Mouse (Mus musculus) right cerebral cortex, adult 2 months (tissue): ENCODE measurements around the gene Slc17a1.

Source experiments
- DNase-seq, 2 experiments: peaks; one replicate each; pipeline ENCODE4 v3.0.0; 2021 to 2022; ENCODE audit warnings: low spot score in 2 of 2

Gene Slc17a1

GRCm38 (mm10) chr13:23889011-23889605, 21.6 kb downstream of the Slc17a1 start:
- no peak for DNase-seq

DNA sequence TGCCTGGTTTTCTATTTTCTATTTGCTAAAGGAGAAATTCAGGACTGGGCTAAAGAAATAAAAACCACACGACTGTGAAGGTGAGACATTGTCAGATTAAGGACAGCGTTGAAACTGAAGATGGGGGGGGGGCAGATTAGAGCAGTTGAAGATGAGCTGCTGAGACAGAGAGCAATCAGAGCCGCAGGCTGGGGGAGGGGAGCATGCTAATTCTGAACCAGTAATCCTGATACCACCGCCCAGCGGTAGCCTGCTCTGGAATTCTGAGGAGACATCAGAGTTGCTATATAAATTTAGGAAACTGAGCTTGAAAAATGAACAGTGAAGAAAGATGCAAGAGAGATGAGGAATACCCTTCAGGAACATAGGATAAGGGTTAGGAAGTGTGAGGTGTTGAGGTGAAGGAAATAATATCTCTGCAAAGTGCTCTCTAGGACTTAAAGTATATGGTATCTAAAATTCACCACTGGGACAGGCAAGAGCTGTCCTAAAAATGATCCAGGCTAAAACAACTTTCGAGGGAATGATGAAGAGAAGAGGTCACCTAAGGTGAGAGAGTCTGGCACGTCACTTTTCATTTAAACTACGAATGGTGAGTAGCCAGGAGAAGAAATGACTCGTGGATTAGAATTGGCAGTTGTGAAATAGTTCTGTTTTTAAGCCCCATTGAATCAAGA, 25.2 kb downstream of the Slc17a1 start:
- DNase-seq = no peak

GRCm38 (mm10) chr13:23893269-23893593, 25.7 kb downstream of the Slc17a1 start:
- no peak for DNase-seq

GRCm38 (mm10) chr13:23898242-23898641, 30.7 kb downstream of the Slc17a1 start:
- peak in 1 of 2 experiments; percentile 5 for DNase-seq

DNA sequence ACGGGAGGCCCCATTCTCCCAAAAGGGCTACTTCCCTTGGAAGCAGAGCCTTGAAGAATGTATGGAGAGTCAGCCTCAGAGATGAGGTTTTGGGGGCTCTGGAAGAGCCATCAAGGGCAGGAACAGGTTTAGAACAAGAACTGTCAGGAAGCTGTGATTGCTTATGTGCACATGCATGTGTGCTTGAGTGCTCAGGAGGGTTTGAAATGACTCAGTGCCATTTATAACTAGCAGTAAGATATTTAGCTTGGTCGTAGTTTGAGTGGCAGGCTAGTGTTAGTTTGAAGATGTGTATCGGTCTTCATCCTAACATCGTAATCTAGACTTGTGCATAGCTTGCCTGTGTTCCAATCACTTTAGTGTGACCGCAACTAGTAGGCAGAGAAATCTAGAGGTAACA, 39.4 kb downstream of the Slc17a1 start:
- DNase-seq = no peak

DNA sequence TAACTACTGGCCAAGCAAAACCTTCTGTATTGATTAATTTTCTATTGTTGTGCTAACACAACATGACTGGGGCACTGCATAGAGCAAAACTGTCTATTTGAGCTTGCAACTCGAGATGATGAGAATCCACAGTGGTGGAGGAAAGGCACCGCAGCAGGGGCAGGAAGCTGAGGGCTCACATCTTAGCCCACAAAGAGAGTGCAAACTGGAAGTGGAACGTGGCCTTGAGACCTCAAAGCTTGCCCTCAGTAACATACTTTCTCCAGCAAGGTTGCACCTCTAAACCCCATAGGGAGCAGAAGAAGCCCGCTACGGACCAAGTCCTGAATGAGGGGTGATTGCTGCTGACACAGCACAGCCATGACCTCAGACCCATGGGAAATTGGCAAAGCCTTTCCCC, 42.6 kb downstream of the Slc17a1 start:
- DNase-seq = no peak

DNA sequence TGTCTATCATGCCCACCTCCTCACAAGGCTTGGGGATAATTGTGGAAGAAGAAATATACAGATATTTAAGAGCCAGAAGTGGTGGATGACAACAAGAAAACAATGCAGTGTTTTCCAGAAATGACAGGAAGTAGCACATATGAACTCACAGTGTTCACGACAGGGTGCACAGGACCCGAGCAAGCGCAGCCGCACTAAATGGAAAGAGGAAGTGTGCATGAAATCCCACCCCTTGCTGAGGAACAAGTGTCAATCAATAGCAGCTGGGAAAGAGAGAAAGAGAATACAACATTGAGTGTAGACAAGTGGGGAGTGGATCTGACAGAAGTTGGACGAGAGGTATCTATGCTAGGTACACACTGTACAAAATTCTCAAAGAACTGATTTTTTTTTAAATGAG, 43.8 kb downstream of the Slc17a1 start:
- DNase-seq = no peak

- no peak for DNase-seq
Measured at GRCm38 (mm10) chr13:23913791-23914306, 46.3 kb downstream of the Slc17a1 start.

DNA sequence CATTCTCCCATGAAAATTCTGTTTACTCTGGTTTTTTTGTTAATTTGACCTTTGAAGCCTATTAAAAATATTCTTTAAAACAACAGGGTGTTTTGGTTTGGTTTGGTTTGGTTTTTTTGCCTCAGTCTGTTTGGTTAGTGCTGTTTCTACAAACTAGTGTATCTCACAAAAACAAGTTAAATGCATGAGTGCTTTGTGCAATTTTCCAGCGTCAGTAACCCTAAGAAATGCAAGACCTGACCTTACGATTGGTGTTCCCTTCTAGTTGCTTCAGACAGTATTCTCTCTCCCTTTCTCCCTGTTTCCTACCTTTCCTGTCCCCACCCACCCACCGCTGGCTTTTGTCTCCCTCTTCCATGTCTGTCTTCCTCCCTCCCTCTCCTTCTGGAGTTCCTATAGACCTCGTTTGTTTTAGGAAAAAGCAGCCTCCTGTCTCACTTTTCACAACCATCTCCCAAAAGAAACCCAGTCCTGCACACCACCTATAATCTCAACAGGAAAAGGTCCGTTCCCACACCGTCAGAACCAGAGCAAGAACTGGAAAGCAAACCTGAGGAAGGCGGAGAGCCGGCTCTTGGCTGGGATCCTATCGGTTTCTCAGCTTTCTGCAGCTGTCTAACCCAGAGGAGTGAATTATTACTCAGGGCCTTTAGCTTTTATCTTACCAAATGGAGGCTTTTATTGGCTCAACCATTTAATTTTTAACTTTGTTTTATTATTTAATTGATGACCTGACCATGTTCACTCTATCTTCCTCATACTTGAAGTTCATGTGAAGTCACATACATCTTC, 47.0 kb downstream of the Slc17a1 start, which contains the start of gene Slc17a4:
Slc17a4 (minus strand) TSS at position 634 of the 792 bp plus-strand sequence.
- DNase-seq = no peak

DNA sequence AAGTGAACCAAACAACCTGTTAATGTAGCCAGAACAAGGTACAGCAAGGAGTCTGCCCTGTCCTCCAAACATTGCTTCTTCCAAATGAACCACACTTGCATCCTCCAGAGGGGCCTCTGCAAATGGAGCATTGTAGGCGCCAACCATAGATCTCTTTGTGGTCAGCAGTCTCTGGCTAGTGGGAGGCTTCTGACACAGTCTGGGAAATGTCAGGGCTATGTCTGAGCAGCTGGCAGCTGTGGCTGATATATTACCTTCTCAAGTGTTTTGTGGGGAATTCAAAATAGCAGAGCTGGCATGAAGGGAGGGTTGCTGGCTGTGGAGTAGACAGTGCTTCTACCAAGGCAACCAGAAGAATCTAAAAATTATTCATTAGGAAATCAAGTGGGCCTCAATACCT, 48.6 kb downstream of the Slc17a1 start:
- no peak for DNase-seq

- DNase-seq = no peak
Measured at GRCm38 (mm10) chr13:23917674-23918073, 50.1 kb downstream of the Slc17a1 start.

GRCm38 (mm10) chr13:23925792-23926191, 58.2 kb downstream of the Slc17a1 start:
- no peak for DNase-seq

- peak; percentile 10 for DNase-seq
Measured at GRCm38 (mm10) chr13:23928637-23929036, 61.1 kb downstream of the Slc17a1 start.

GRCm38 (mm10) chr13:23930461-23930860, 62.9 kb downstream of the Slc17a1 start:
- no peak for DNase-seq

- no peak for DNase-seq
Measured at GRCm38 (mm10) chr13:23930904-23931303, 63.4 kb downstream of the Slc17a1 start.

- no peak for DNase-seq
Measured at GRCm38 (mm10) chr13:23933421-23934210, 66.1 kb downstream of the Slc17a1 start, which contains the start of gene Hist1h2ba. TSS of gene Hist1h2ba (minus strand) at chr13:23934156.

GRCm38 (mm10) chr13:23934211-23934520, 66.6 kb downstream of the Slc17a1 start, which contains the start of gene Hist1h2aa:
TSS of gene Hist1h2aa (plus strand) at chr13:23934462.
- no peak for DNase-seq

GRCm38 (mm10) chr13:23938699-23939098, 71.1 kb downstream of the Slc17a1 start:
- DNase-seq = peak; percentile 25 to 51

- DNase-seq = no peak
Measured at GRCm38 (mm10) chr13:23940291-23940690, 72.7 kb downstream of the Slc17a1 start.

- DNase-seq = no peak
Measured at GRCm38 (mm10) chr13:23942861-23943260, 75.3 kb downstream of the Slc17a1 start.
